Mouse (Mus musculus) liver, embryonic 14.5 days (tissue): ENCODE measurements around the gene Snta1.

Experiments
- CTCF ChIP-seq: IDR thresholded peaks from 2 replicates; pipeline ENCODE4 v1.5.1; 2016; ENCODE audit warnings: antibody characterized with exemption, low read depth, control low read depth
- EP300 ChIP-seq: IDR thresholded peaks from 2 replicates; pipeline ENCODE4 v1.6.1; 2016; ENCODE audit warnings: antibody characterized with exemption, low read depth

DNA sequence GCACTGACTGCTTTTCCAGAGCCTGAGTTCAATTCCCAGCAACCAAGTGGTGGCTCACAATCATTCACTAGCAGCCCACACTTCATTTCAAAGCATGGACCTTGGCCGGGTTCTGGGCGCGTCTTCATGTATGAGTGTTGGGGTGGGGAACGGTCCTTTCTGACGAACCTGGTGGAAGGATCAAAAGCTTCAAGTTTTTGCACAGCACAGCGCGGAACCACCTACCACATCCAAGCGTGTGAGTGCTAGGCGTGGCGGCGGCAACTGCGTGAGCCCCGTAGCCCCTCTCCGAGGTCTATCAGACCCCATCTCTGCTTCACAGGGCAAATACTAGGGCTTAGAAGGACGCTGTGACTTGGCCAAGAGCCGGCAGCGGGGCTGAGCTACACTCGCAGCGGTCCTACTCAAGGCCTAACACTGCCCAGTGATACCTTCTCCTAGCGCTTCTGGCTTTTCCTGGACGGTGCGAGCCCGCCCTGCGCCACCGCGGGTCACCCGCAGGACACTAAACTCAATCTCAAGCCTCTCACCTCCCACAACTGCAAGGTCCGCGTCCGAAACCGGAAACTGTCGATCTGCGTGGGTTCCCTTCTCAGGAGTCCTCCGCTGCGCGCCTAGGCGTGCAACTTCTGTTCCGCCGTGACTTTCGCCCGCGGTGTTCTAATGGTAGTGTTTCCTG is 35.6 kb downstream of the Snta1 start:
- TF ChIP-seq CTCF (peak; percentile 29; the same call in 1 of the 2 replicates), EP300 (no peak)
